Mouse (Mus musculus) kidney, adult 8-10 months (tissue): ENCODE measurements around the gene A630089N07Rik.
"Not testable (repeated sequence)": the region's sequence is repeated elsewhere in the genome, so short reads cannot be mapped to it uniquely, and the experiment has no call there.

ENCODE experiments used
- DNase-seq, 2 experiments: peaks; one replicate each; pipeline ENCODE4 v3.0.0; 2022

A630089N07Rik gene

DNA sequence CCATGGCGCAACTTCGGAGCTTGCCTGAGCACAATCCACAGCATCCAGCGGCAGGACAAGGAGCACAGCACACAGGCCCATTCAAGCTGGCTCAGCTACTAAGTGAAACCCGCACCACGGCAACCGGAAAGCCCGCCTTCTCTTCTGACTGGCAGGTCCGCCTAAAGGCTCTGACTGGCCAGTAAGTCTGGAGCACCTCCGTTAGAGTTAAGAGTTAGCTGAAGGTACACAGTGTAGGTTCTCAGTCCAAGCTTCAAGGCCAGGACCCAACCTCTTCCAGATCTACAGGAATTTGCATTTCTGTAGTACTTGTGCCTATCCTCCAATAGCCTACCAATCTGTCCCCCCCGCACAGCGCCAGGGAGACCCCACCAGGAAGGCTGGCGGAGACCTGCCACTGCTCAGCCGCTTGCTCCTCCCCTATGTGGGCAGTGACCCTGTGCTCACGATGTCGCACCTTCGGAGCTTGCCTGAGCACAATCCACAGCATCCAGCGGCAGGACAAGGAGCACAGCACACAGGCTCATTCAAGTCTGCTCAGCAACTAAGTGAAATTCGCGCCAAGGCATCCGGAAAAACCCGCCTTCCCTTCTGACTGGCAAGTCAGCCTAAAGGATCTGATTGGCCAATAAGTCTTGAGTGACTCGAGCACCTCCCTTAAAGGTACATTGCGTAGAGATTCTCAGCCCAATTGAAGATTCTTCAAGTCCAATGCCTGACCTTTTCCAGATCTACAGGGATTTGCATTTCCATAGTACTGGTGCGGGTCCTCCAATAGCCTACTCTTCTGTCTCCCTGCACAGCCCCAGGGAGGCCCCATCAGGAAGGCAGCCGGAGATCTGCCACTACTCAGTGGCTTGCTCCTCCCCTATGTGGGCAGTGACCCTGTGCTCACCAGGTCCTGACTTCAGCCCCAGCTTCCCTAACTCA lies at the start of gene A630089N07Rik:
Gene A630089N07Rik, minus strand, starts transcription at position 562 of the 930 bp plus-strand sequence.
- peak; percentile 85 to 88 for DNase-seq

DNA sequence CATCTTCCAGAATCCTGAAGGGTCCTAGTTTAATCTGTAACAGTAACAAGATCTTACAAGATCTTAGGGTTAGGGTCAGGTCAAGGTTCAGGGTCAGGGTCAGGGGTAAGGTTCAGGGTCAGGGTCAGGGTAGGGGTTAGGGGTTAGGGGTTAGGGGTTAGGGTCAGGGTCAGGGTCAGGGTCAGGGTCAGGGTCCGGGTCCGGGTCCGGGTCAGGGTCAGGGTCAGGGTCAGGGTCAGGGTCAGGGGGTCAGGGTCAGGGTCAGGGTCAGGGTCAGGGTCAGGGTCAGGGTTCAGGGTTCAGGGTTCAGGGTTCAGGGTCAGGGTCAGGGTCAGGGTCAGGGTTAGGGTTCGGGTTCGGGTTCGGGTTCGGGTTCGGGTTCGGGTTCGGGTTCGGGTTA lies 24.9 kb upstream of the A630089N07Rik start:
- DNase-seq: no peak

DNA sequence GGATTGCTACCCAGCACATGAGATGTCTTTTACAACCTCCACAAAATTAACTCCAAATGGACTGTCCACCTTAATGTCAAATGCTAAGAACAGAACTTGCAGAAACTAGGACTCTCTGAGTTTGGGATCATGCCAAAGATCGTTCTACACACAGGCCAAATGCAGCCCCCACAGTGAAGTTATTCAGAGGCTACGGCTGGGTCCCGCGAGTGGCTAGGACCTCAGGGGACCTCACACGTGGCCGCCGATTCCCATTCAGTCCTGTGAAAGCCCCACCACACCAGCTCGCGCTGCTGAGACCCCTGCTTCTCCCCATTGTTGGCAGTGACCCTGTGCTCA lies 731 bp downstream of the A630089N07Rik start:
- not testable (repeated sequence) for DNase-seq

DNA sequence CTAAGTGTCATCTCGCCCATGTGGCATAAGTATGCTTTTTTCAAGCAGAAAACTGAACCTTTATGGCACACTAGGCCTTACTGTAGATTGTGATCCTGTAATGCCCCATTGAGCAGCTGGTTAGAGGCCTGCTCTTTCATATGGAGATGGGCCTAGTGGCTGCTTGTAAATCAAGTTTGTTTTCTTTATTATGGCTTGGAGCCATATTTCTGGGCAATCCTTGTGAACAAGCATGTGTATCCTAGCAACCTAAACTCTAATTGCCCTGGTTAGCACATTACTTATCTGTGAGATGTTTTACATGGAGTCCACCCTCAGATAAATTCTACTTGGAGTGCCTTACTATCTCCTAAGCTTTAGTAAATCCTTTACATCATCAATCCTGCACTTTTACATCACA lies 1.1 kb downstream of the A630089N07Rik start:
- not testable (repeated sequence) for DNase-seq

DNA sequence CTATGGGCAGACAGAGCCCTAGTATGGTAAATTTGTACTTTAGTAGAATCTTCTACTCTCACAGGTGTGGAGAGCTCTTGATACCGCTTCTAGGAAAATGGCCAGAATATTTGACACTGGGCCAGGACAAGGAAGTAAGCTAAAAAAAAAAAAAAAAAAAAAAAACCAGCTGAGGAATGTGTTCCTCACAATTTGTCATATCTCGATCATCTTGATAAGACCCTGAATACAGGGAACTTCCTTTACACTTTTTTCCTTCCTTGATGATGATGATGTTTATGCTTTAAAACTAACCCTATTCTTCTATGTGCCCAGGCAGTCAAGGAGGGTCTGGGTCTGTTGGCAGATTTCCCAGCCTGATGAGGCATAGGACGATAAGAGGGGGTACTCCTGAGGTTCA lies 2.9 kb downstream of the A630089N07Rik start:
- not testable (repeated sequence) for DNase-seq

DNA sequence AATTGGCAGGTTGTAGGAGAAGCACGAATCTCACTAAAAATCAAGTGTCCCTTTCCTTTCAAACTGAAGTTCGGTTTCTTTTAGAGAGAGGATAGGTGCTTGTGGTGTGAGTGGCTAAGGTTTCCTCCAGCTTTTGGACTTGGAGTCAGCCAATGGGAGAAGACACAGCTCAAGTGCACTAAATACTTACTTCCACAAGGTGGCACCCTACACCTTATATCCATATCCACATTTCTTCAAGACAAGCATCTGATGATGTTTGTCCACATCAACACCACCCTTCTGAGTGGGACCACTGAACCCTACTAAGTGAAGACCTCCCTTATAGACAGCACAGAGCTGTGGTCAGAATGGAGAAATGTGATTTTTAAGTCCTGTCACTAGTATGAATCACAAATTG lies 40.6 kb downstream of the A630089N07Rik start:
- peak; percentile 7 to 16 for DNase-seq

DNA sequence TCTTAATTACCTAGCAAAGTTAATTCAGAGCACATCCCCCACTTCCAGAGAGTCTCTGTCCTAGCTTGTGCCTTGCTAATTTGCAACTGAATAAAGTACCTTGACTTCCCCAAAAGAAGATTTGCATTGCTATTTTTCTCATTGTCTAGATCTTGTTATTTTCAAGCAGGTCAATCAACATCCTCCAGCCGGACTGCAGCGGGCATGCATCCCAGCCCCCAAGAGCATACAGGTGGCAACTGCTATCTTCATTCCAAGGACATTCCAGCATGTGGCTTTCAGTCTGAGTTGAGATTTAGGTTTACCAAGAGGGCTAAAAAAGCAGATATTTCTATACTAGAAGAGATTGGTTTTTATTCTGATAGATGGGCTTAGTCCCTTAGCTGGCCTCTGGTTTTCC lies 47.3 kb downstream of the A630089N07Rik start:
- DNase-seq: not testable (repeated sequence)

DNA sequence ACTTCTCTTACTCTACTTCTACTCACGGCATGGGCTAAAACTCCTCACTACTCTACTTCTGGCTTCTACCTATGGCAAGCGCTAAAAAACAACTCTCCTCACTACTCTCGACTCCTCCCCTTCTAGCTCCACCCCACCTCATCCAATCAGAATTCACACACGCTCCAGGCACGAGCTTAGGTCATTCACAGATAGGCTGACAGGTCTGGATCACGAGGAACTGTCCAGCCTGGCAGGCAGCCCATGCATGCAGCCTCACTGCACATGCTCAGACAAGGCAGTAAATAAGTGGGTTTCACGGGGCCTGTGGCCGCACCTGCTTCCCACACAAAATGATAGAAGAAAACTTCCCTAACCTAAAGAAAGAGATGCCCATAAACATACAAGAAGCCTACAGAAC lies 56.1 kb downstream of the A630089N07Rik start:
- DNase-seq: not testable (repeated sequence)

DNA sequence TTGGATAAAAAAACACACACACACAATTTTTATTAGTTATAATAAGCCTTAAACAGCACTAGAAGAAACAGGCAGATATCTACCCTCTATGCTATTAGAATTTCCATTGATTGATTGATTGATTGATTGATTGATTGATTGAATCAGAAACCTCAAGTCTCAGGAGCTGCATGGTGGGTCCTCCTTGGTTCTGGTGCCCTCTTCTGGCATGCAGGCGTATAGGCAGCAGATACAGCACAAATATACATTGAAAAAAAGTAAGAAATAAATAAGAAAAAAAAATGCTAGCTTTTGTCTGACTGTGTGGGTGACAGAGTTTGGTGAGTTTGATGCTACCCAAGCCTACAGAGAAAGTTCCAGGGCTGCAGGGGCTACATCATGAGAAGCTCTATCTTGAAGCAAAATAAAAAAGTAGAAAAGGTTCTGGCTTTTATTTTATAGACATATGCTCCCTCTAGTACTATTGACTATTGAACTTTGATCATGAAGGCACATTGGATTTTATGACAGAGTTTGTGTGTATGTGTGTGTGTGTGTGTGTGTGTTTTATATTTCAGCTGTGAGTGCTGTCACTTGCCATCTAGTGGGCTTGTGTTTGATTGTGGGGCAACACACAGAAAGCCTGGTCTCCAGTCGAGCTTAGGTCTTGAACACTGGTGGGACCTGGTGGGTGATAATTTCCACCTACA lies 59.4 kb downstream of the A630089N07Rik start:
- no peak for DNase-seq

DNA sequence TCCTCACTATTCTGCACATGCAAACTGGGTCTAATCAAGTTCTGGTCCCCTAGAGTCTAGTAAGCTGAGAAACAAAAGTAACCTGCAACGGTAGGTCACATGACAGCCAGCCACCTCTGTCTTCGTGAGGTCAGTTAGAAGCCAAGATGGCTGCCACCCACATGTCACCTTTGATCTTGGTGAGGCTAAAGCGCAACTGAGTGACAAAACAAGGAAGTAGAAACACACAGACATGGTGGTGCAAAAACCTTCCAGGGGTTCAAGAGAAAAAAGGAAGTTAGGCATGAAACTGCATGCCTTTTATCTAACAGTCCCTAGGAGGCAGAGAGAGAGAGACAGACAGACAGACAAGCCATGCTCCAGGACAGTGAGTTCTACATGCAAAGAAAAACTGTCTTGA lies 60.2 kb downstream of the A630089N07Rik start:
- no peak for DNase-seq

DNA sequence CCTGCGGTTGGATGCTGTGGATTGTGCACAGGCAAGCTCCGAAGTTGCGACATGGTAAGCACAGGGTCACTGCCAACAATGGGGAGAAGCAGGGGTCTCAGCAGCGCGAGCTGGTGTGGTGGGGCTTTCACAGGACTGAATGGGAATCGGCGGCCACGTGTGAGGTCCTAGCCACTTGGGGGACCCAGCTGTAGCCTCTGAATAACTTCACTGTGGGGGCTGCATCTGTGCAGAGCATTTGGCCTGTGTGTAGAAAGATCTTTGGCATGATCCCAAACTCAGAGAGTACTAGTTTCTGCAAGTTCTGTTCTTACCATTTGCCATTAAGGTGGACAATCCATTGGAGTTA lies 84.9 kb downstream of the A630089N07Rik start:
- DNase-seq: not testable (repeated sequence)

DNA sequence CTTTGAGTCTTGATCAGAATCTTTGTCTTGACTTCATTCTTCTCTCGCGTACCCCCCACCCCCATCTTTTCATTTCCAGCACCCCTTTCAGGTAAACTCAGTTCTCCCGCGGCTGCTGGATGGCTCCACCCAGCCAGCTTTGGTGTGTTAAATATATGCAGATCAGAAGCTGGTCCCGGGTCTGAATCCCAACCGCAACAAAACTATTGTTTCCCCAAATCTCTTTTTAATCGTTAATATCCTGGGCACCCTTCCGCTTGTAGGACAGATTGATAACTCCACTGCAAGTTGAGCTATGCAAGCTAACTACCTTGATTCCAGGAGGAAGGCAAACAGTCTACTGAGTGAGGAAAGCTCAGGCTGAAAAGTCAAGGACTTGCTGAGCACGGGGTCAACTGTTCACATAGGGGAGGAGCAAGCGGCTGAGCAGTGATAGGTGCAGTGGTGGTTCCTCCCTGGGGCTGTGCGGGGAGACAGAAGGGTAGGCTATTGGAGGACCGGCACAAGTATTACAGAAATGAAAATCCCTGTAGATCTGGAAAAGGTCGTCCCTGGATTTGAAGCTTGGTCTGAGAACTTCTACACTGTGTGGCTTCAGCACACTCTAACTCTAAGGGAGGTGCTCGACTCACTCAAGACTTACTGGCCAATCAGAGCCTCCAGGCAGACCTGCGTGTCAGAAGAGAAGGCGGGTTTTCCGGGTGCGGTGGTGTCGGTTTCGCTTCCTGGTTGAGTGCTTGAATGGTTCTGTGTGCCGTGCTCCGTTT lies 85.5 kb downstream of the A630089N07Rik start, which contains the start of gene B230307C23Rik:
Gene B230307C23Rik, plus strand, starts transcription at position 700 of the 767 bp plus-strand sequence.
- DNase-seq: peak; percentile 87 to 90

DNA sequence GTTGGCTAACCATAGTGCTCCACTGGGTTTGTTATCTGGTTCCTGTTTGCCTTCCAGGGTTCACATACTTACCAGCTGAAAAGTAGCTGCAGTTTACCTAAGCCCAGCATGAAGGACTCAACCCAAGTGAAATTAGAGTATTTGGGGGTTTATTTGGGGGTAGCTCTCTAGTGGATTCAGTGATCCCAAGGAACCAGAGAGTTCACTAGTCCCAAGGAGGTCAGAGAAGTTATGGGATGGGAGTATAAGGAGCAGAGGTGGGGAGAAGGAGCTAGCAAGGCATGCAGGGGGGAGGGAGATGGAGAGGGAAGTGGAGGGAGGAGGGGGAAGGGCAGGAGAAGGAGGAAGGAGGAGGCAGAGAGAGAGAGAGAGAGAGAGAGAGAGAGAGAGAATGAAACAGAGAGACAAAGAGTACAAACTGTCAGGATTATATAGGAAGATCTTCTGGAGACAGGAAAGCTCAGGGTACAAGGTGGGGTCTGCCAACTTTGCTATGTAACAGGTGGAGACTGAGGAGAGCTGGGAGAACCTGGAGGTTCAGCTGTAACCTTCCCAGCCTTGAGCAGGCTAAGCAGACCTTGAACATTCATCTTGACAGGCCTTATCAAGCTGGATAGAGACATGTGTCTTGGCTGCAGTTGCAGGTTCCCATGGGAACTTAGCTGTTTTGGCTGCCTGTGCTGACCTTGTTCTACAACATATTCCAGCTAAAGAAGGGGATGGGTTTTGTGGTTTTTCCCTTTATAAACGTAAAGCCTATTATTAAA lies 86.2 kb downstream of the A630089N07Rik start:
- DNase-seq: peak; percentile 7 to 13

DNA sequence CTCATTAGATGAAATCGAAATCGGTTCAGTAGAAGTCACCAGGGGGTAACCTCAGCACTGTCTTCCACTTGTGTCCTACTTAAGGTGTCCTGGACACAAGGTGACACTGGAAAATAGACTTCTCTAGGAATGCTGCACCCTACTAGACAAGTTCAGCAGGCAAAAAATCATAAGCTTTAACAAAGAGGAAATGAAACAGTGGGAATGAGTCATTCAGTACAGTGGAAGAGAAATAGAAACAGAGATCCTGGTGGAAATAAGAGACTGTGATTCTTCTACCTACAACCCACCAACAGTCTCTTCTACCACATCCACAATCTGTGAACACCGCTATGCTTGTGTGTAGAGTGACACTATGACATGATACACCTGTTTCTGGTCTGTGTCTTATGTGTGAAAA lies 89.8 kb downstream of the A630089N07Rik start:
- not testable (repeated sequence) for DNase-seq

DNA sequence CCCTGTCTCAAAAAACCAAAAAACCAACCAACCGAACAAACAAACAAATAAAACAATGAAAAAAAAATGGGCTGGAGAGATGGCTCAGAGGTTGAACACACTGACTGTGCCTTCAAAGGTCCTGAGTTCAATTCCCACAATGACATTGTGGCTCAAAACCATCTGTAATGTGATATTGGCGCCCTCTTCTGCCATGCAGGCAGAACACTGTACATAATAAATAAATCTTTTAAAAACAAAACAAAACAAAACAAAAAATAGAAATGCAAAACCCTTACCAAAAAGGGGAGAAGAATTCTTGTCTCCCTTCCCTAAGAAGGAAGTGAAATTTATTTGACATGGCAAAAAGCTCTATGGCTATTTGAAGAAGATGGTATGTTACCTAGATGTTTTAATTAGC lies 90.7 kb downstream of the A630089N07Rik start:
- DNase-seq: no peak

DNA sequence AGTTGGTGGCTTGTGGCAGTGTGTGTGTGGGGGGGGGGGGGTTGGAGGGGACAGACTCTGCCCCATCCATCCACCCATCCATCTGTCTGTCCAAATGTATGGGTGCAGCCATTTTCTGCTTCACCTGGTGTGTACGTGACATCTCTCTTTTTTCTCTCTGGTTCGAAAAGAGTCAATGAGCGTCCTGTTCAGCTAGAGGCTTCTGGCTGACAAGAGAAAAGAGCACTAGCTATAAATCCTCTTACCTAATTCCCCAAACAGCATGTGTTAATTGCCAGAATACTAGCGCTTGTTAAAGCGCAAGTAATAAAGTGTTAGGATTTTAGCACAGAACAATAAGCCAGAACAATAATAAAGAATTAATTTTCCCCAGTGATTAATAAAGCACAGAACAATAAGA lies 97.7 kb downstream of the A630089N07Rik start:
- DNase-seq: no peak

DNA sequence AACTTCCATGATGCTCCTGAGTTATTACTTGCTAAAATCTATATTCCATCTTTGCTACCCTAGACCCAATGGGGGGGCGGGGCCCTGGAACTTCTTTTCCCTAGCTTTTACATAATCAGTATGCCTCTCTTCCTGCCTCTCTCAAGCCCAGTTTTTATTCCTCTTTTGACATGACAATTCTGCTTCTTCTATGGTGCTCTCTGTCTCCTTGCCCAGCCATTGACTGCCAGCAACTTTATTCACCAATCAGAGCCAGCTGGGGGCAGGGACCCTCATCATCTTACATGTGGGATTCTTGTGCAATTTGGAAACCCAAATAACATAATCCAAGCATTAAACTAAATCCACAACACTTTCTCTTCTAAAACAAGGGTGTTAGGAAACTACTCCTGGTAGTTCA lies 100.9 kb downstream of the A630089N07Rik start:
- no peak for DNase-seq

DNA sequence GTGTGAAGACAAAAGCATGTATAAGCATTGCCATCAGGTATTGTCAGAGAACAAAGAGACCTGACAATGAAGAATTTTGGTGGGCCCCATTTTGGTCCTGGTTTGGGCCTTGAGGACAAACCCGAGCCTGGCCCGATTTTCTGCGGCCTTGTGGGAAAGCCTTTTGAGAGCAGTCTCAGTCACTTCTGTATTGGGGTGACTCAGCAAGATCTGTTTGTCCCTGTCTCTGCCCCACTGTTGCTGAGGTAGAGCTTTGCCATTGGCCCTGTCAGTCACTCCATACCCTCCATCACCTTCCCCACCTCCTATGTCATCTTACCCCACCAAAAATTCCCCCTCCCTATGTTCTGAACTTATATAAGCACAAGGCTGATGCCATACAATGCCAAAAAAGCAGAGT lies 104.5 kb downstream of the A630089N07Rik start:
- no peak for DNase-seq

DNA sequence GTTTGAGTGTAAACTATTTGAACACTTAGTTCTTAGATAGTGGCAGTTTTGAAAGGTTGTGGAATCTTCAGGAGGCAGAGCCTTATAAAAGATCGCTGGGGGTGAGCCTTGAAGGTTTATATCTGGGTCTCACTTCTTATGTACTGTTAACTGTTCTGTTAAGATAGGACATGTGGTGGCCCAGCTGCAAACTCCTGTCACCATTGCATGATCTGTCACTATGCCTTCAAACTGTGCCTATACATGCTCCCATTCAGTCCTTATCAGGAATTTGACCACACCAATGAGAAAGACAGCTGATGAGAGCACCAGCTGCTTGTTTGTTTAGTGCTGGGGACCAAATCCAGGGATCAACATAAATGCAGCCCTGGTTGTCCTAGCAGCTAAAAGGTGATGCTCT lies 105.0 kb downstream of the A630089N07Rik start:
- no peak for DNase-seq

DNA sequence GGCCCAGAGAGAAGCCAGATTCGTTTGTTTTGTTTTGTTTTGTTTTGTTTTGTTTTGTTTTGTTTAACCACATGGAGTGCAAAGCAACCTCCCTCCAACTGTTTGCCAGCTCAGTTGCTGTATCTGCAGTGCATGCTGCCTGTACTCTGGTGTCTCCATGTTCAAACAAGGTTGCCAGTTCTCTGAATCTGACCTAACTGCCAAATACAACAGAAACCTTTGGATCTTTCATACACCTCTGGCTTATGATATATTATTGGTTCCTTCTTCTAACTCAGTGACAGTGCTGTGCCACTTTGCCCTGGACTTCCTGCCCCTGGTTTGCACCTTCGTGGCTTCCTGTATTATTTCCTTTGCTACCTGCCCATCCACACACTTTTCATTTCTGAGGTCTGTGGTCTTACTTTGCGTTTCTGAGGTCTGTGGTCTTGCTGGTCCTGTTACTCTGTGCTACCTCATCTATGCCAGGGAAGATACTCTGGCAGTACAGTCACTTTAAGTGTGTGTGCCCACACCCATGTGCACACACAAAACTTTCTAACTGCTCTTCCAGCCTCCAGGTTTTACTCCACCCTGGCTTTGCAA lies 118.2 kb downstream of the A630089N07Rik start:
- DNase-seq: no peak

DNA sequence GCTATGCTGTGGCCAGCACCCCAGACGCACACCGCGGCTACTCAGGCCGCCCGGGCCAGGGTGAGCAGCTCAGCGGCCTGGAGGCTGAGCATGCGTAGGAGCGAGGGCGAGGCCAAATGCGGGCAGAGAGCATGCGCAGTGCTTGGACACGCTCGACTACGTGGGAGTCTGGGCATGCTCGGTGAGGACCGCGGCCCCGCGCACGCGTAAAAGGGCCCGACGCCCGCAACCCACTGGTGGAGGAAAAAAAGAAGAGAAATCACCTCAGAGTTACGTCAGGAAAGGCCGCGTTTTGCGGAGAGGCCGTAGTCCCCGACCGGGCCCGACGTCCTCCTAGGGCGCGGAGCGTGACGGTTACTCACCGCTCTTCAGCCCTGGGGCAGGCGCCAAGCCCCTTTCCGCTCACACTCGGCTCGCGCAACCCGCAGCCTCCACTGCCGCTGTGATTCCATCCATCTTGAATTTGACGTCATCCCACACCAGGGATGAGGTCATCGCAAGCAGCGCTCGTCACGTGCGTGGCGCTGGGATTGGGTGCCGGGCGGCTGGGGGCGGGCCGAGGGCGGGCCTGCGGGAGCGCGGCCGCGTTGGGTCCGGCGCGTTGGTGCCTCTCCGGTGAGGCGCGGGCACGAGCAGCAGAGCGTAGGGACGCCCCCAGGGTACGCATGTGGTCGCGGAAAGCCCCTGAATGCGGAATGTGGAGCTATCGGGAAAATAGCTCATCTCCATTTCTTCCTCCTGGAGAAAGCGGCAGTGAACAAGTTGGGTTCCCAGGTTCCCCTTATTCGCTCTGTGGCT lies 119.9 kb downstream of the A630089N07Rik start, which contains the start of the genes C2cd2 and Zbtb21:
Gene C2cd2, minus strand, starts transcription at position 448 of the 798 bp plus-strand sequence.
Gene Zbtb21, minus strand, starts transcription at position 472 of the 798 bp plus-strand sequence.
- peak; percentile 96 to 97 for DNase-seq
